Mouse (Mus musculus): ENCODE results near the gene Panx1.

The Panx1 gene

DNA sequence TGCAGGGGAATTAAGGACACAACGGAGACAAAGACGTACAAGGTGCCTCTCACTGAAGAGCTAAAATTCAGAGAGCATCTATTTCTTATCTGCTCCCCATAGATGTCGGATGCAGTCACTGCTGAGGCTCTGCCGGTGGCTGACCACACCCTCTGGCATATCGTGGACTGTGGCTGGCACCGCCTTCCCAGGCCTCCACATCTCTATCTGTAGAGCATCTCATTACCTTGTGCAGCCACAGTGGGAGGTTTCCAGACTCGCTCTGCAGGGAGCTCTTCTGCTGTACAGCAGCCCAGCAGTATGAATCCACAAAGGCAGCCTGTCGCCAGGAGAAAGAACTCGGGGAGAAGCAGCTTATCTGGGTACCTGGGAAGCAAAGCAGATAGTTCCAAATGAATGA, 24.1 kb downstream of the Panx1 start:
- no peak for DNase-seq (ENCODE audit: low spot score)

DNA sequence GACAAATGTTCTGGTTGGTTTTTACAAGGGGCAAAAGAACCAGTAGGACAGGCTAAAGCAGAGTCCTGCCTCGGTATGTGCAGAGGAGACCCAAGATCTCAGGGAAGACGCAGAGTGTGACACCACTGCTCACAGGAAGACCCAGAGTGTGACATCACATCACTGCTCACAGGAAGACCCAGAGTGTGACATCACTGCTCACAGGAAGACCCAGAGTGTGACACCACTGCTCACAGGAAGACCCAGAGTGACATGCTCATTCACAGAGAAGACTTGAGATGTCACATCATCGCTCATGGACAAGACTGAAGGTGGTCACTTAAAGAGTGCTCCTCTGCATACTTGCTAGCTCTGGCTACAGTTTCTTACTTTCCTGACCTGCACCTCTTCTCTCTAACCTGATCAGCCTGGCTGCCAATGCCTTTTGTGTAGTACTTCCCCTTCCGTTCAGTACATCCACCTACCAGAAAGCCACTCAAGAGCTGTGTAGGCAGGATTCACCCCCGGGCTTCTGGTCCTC, 24.7 kb downstream of the Panx1 start:
- no peak for DNase-seq (ENCODE audit: low spot score)

DNA sequence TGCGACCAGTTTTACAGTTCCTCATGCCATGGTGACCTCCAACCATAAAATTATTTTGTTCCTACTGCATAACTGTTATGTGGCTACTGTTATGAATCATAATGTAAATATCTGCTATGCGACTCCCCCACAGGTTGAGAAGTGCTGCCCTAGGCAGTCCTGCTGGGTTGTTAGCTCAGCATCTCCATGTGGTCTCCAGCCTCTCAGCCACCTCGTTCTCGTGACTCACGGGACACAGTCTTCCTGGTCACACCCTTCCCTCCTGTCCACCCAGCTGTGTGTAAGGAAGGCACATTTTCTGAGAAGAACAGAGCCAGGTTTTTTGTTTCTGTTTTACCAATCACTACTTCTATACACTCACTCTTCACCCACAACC, 26.5 kb downstream of the Panx1 start:
- DNase-seq (ENCODE audit: low spot score) = no peak

DNA sequence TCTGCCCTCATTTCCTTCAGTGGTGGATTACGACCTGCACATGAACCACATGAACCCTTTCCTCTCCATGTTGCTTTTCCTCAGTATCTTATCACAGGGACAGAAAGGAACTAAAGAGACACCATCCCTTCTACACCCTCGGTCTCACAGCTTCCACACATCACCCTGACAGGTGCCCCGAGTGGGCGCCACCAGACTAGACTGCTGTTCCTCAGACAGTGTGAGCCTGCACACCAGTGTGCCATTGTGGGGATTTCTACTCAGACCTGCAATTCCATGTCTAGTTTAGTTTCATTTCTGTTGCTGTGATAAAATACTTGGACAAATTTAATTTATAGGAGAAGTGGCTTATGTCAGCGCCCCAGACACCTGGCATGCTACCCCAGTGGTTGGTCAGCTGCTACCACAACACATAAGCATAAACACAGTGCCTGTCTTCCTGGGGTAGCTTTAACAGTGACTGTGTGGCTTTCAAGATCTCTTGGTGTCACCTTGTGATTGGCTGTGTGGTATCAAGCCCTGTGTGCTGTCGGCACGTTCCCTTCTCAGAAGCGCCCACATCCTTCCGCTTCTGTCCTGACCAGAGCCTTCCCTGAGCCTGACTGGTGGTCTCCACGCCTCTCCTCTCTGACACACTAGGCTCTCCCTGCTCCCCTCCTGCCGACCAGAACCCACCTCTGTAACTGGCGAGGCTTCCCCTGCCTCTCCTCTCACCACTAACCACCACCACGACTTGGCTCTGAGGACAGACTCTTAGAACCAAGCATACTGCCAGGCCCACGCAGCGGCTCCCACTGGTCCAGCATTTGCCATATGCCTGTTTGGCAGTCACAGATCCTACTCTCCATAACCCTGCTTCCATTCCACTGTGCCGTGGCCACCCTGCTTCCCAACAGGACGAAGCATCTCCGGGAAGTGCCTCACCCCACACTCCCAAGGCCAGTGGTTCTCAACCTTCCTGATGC, 27.2 kb downstream of the Panx1 start:
- no peak for DNase-seq (ENCODE audit: low spot score)

DNA sequence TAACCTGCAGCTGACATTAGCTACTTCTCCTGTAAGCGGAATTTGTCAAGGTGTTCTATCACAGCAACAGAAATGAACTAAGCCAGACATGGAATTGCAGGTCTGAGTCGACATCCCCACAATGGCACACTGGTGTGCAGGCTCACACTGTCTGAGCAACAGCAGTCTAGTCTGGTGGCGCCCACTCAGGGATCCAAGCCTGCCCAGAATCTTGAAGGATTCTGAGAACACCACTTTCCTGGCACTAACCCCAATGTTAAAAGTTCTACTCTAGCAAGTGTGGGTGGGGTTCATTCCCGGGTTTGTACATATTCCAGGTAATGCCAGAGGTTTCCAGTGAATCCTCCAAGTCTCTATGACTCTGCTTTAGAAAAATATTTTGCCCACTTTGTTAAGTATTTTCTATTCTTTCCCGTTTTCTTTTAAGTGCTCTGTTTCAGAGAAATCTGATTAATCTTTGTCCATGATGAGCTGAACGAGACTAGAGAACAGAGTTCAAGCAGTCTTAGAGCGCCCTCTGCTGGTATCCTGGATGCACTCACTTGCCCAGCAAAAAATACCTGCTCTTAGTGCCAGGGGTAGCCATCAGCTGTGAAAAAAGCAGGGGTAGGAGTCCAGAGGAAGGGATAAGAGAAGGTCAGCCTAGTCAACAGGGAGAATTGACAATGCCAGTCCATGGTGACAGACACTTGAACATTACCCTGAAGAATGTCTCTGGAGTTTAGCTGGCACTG, 29.9 kb downstream of the Panx1 start:
- peak; percentile 70 for DNase-seq (ENCODE audit: low spot score)

DNA sequence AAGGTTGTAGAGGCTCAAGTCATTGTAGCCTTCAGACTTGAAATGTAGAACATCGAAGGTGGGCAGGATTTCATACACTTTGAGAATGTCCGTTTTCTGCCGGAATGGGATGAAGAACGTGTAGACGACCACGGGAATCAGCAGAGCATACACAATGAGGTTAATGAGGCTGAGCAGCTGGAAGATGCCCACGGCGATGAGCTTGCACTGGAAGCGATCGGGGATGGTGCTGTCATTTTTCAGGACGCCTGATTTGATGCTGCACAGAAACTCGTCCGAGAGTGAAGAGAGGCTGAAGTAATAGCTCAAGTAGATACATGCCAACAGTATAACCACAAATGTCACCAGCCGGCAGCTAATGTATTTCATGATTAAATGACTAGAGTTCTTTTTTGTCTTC, 37.7 kb downstream of the Panx1 start:
- DNase-seq (ENCODE audit: low spot score) = no peak

DNA sequence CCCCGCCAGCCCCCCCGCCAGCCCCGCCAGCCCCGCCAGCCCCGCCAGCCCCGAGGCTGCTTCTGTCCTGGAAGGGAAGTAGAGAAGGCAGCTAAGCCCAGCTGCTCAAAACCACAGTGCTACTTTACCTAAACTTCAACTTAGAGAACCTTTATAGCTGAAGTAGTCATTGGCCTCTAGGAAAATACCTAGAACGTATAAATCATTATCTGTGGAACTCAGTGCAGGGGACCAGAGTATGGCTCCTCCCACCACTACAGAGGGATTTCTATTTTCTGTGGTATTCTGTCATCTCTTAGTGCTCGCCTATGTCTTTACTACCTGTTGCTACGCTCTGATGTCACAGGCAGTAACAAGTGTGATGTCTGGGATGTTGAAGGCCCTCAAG, 41.0 kb downstream of the Panx1 start:
- no peak for DNase-seq (ENCODE audit: low spot score)

DNA sequence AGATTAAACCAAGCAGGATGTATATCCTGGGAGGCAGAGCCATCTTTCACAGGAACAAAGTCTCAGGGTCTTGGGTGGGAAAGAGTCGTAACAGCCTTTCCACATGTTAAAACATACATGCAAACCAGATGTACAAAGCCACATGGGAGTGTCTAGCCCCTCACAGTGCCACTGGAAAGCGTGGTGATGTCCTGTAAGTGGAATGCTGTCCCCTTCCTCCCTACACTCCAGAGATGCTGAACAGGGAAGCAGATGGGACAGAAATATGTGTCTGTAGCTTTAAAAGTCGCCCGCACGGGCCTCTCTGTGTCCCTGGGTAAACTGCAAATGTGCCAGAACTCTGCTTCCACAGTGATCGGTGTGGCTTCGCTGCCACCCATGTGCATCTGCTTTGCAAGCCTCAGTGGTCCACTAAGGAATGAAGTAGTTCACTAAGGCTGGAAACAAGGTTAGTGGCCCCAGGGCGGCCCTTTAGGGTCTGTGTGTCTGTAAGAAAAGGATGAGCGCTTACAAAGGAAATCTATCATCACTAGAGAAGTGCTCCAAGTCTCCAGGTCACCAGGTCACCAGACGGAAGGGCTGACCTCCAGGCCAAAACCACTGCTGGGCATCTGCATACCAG, 41.5 kb downstream of the Panx1 start:
- DNase-seq (ENCODE audit: low spot score) = no peak

DNA sequence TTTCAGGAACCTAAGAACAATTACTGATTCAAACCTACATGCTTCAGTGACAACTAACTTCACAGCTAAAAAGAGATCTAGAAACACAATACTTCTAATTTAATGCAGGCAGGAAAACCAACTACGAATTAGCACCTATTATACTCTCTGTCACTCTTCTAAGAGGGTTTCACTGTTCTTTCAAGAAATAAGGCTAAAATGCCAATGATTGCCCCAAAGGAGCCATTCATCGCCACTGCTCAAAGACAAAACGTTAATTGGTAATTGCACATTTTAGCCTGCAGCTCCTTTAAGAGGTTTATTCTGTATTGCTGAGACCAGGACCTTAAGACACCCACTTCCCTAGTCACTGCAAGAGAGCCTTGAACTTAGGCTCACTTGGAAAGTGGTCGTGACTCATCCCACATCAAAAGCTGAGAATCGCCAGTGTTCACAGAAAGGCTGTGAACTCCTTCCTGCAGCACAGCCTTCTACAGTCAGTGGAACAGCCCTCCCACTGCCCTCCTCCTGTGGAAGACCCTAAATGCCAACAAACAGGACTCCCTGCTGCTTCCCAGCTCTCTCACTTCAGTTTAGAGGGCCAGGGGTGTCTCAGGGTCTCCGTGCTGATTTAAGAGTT, 42.2 kb downstream of the Panx1 start:
- DNase-seq (ENCODE audit: low spot score) = no peak

DNA sequence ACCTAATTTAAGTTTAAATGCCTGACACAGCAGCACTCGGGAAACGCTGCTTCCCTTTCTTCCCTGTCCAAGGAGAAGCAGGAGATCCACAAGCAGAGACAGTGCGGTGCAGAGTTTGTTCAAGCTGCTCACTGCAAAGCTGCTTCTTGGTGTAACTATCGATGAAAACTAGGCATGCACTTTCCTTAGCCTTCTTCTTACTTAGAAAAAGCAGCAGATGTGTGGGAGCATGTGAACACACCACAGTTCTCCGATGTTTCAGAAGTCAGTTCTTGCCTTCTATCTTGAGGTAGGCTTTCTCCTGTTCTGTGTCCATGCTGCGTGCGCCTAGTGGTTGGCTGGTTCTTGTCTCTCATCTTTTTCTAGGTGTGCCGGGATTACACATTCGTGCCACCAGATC, 46.5 kb downstream of the Panx1 start:
- no peak for DNase-seq (ENCODE audit: low spot score)

DNA sequence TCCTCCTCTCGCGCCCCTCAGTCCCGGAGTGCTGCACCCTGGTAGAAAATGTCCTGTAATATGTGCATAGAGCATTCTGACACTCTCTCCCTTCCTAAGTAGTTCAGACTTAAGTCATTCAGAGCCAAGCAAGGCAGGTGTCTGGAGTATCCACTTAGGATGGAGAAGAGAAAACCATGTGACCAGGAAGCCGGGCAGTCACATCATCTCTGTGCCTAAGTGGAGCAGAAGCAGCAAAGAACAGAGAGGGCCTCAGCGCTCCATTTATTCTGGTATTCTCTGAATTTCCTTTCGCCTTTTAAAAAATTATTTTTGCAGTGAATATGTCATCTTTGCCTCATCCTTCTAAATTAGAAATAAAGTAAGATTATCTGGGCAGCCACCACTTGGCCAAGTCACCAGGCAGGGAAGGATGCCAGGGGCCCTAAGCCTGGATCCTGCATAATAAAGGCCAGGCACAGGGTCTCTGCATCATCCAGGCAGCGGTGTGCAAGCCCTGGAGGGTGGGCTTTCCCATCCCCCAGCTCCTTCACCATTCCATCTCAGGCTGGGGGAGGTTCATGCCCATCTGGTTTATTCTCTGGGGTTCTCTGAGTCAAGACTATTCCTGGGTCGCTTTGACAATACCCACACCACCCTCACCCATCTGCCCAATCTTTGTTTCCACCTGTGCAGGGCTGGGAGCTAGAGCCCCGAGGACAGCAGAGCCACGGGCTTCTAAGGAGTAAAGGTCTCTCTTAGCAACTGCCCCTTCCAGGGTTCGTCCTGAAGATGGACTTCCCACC, 47.8 kb downstream of the Panx1 start:
- no peak for DNase-seq (ENCODE audit: low spot score)

DNA sequence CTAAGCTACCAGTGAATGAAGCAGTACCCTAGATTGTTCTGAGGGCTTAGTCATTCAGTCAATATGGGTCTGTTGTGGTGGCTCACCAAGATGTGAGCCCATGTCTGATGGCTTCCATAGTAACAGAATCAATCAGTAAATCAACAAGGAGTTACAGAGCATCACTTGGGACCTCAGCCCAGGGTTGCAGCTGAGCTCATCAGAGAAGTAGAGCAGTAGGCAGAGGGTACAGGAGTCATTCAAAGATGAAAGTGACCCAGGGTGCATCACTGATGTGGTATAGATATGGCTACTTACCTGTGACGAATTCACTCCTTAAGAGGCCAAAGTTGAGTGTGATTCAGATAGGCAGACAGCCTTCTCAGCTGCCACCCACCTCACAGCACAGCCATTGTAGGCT, 49.8 kb downstream of the Panx1 start:
- DNase-seq (ENCODE audit: low spot score) = no peak

DNA sequence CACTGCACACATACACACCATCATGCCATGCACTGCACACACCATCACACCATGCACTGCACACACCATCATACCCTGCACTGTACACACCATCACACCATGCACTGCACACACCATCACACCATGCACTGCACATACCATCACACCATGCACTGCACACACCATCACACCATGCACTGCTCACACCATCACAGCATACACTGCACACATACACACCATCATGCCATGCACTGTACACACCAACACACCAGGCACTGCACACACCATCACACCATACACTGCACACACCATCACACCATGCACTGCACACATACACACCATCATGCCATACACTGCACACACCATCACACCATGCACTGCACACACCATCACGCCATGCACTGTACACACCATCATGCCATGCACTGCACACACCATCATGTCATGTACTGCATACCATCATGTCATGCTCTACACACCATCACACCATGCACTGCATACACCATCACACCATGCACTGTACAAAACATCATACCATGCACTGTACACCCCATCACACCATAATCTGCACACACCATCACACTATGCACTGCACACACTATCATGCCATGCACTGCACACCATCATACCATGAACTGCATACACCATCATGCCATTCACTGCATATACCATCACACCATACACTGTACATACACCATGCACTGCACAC, 56.5 kb downstream of the Panx1 start:
- DNase-seq (ENCODE audit: low spot score) = no peak

DNA sequence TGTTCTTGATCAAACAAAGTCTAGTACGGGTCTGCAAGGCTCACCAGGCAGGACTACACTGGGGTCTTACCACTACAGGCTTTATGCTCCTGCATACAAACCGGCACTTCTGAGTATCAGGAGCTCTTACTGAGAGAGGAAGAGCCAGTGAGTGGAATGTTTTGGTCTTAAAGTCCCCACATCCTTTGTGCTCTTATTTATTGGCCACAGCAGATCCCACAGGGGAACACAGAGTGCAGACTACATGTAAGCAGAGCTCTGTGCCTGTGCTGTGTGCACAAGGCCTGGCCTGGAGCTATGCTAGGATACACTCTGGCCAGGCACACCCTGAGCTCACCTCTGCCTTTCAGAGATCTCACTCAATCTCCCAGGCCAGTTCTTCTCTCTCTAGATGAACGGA, 62.1 kb downstream of the Panx1 start:
- DNase-seq (ENCODE audit: low spot score) = no peak

DNA sequence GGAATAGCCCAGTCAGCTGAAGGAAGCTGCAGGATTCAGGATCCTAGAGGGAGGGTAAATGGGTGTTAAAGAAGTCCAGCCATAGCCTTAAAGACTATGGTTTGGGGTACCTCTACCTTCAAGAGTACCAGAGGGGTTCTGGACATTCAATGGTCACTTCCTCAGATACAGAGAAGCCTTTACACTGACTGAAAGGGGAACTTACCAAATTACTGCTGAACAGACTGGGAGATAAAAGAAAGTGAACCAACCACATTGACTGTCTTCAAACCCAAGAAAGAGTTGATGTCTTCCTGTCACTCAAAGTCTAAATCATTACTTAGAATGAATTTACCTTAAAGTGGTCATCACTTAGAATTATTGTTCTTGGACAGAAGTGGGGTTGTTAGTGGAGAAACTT, 62.6 kb downstream of the Panx1 start:
- no peak for DNase-seq (ENCODE audit: low spot score)

DNA sequence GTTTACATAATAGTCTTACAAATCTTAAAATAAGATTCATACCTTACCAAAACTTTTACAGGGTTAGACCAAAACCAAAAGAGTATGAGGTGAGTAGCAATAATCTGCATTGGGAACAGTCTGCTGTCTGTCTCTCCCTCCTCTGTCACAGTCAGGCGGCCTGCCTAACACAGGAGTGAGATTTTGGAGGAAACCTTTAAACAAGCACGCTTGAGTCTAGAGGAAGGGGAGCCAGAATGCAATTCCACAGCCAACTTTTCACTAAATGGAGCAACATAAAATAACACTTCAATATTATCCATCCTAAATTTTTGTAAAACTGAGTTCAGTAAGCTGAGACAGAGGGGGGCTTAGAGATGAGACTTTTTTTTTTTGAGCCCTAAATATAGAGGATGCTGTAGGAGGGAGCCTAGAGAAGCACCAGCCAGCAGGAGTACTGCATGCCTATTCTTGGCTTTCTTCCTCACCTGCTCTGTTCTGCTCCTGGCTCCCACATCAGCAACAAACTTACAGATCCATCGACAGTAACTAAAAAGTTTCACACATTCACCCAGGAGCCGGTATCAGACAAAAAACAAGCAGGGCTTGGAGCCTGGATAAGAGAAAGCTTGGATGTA, 63.6 kb downstream of the Panx1 start:
- DNase-seq (ENCODE audit: low spot score) = no peak

DNA sequence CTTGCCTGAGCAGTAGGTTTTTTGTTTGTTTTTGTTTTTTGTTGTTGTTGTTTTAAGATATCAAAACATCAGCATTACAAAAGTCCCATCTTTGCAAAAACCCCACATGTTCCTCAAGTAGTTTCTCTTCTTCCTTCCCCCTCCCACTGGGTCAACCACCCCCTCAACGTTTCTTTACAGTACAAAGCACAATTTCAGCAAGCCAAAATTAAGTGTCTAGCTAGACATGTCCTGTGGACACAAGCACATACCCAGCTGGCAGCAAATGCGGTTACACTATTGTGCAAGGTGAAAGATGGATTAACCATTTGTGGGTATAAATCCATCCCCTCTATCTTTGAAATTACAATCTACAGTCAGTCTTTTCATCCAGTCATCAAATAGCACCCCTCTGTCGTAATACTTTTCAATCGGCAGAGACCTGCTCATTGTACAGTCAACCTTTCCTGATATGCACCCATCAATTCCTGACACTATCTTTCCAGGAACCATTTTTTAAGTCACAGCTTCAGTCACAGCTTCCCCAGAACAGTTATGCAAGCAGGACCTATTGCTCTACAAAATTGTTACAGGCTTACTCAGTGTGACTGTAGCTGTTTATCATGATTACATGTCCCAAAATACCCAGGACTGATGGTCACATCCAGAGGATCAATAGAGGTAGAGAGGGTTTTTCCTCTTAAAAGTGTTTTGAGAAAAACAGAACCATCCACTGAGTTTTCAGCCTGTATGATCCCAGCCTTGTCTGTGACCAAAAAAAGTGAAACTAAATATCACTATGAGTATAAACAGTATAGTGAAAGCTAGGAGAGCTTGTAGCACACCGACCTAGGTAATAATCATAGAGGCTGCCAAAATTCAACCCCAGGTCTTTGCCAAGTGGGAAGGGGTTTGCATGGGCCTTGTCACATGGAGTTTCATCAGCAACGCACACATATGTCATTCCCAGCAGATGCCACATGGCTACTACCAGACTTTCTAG, 70.7 kb downstream of the Panx1 start:
- DNase-seq (ENCODE audit: low spot score) = no peak

DNA sequence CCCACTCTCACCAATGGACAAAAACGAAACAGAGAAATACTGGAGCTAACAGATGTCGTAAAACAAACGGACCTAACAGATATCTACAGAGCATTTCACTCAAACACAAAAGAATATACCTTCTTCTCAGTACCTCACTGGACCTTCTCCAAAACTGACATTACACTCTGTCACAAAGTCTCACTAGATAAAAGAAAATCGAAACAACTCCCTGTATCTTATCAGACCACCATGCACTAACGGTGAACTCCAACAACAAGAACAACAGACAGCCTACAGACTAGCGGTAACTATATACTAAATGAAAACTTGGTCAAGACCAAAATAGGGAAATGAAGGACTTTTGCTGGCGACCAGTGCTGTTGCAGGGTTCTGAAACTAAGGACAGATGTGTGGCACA, 71.5 kb downstream of the Panx1 start:
- no peak for DNase-seq (ENCODE audit: low spot score)

DNA sequence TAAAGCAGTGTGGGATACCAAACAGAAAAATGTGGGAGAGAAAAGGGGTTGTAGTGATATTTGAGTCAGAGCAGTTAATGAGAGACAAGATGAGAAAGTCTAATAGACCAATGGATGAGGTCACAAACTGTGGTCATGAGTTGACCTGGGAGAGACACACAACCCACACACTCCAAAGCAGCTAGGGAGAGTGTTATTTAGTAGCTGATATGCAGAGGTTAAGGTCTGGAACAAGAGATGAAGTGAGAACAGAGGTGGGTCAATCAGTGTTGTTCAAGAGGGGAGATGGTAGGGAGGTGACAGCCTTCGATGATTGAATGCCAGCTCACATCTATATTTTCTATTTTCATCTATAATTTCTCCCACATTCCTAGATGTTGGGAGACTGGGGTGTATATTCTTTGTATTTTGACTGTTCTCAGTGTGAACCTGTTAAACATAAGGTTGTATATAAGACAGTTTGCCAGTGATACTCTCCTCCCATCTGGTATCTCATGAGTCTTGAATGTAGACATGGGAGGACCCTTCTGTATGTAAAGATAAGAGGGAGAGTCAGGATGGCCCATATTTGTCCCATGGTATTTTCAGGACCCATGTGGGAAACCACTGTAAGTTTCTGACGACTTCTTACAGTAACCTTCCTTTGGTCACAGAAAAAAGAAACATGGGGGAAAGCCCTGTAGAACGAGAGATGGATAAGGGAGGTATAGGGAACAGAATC, 74.3 kb downstream of the Panx1 start:
- DNase-seq (ENCODE audit: low spot score) = no peak

Data from ovary, postnatal 14 days (tissue).